In genomic region chr12:79598496-79598895, GRCm38 (mm10) we compare ENCODE assay signal across 10 mouse cellular contexts.
A peak's percentile ranks its signal among the peaks of the same experiment; 100 is the strongest.
DNase-seq lines count a peak whose midpoint lies in the region; ATAC-seq and TF ChIP-seq lines count a peak whose summit lies in the region.
"Had no signal": no experiment of that assay in that cellular context is flagged by ENCODE, and none has a peak within 500 bp of the region (broad histone marks: within the 10 kb centered on the region; RNA-seq: fewer than 3 reads in every experiment).

No protein-coding gene starts in this region.

- DNase-seq in lung, adult 18-20 months = peak; percentile 59 to 84
- DNase-seq in lung, adult 2 months = no peak
- DNase-seq in heart, adult 8-10 months (ENCODE audit: low spot score) = peak; percentile 67
- peak; percentile 40 for DNase-seq in kidney, postnatal 14 days
- DNase-seq in forebrain, embryonic 14.5 days (ENCODE audit: low spot score) = no peak
- DNase-seq in thymus, postnatal 36 days = no peak
- DNase-seq: cerebellum, postnatal 10 days; gastrocnemius, postnatal 10 days had no signal

- H3K4me2 ChIP-seq in stomach, embryonic 16.5 days (ENCODE audit: low read depth, low read length) = no peak overlapping the region
- H3K4me2 ChIP-seq in forebrain, embryonic 14.5 days (ENCODE audit: low read length) = no peak overlapping the region

- TF ChIP-seq CTCF in lung, adult 2 months (IDR thresholded peaks at IDR 0.05; ENCODE audit: insufficient read depth, low read length) = no peak

- peaks cover 9% of the 10 kb centered on the region for H3K4me1 ChIP-seq in lung, adult 2 months (ENCODE audit: control insufficient read depth, insufficient read depth, low read length)
- H3K4me1 ChIP-seq in stomach, embryonic 16.5 days (ENCODE audit: control insufficient read depth, insufficient read depth, low read length) = peaks cover 21% of the 10 kb centered on the region
- no peaks in the 10 kb centered on the region for H3K4me1 ChIP-seq in forebrain, embryonic 14.5 days (ENCODE audit: control insufficient read depth, insufficient read depth, low read length)

- H3K27me3 ChIP-seq in stomach, embryonic 16.5 days (ENCODE audit: control insufficient read depth, insufficient read depth, low read length) = no peaks in the 10 kb centered on the region
- H3K27me3 ChIP-seq in forebrain, embryonic 14.5 days (replicated peaks; ENCODE audit: control insufficient read depth, insufficient read depth, low read length) = no peaks in the 10 kb centered on the region

- no peaks in the 10 kb centered on the region for H3K36me3 ChIP-seq in stomach, embryonic 16.5 days (ENCODE audit: control insufficient read depth, insufficient read depth, low read length)
- H3K36me3 ChIP-seq in forebrain, embryonic 14.5 days (ENCODE audit: control insufficient read depth, insufficient read depth, low read length) = no peaks in the 10 kb centered on the region

- H3K4me3 ChIP-seq in lung, adult 2 months (replicated peaks; ENCODE audit: extremely low read depth, low read depth, low read length) = no peak overlapping the region
- no peak overlapping the region for H3K4me3 ChIP-seq in stomach, embryonic 16.5 days (replicated peaks; ENCODE audit: low read length)
- no peak overlapping the region for H3K4me3 ChIP-seq in forebrain, embryonic 14.5 days (ENCODE audit: low read depth, low read length)

- peak overlapping the region; percentile 81 for H3K27ac ChIP-seq in stomach, embryonic 16.5 days (ENCODE audit: low read length)
- H3K27ac ChIP-seq in forebrain, embryonic 14.5 days (ENCODE audit: low read depth, low read length) = no peak overlapping the region

- WGBS in lung, adult 2 months = 22% methylated on average over 4 of the region's 4 CpGs
- 15% methylated on average over 4 of the region's 4 CpGs for WGBS in stomach, embryonic 16.5 days
- WGBS in forebrain, embryonic 14.5 days = 79% methylated on average over 4 of the region's 4 CpGs

- H3K9me3 ChIP-seq in stomach, embryonic 16.5 days (replicated peaks; ENCODE audit: control insufficient read depth, low read length) = no peaks in the 10 kb centered on the region
- H3K9me3 ChIP-seq in forebrain, embryonic 14.5 days (replicated peaks; ENCODE audit: control insufficient read depth, low read length) = no peaks in the 10 kb centered on the region

- H3K9ac ChIP-seq in stomach, embryonic 16.5 days (ENCODE audit: low read length) = no peak overlapping the region
- H3K9ac ChIP-seq in forebrain, embryonic 14.5 days (ENCODE audit: low read length) = no peak overlapping the region

- ATAC-seq in stomach, embryonic 16.5 days (ENCODE audit: insufficient read depth, low FRiP score) = no peak
- no peak for ATAC-seq in forebrain, embryonic 14.5 days
- ATAC-seq in cerebellum, adult (ENCODE audit: insufficient number of reproducible peaks, low FRiP score, low TSS enrichment) = no peak

- no peak for TF ChIP-seq POLR2A in lung, adult 2 months (IDR thresholded peaks at IDR 0.05; ENCODE audit: borderline replicate concordance, extremely low read depth, low read depth, low read length)

Comparison
In these comparisons a context has a peak if more than half of its experiments do, and no peak if none do; other contexts are left out.
1. DNase-seq: peak in lung, adult 18-20 months (2 of 2), heart, adult 8-10 months (single experiment) and kidney, postnatal 14 days (single experiment); none in lung, adult 2 months (single experiment), forebrain, embryonic 14.5 days (single experiment) and thymus, postnatal 36 days (0 of 2).